Mouse (Mus musculus) myocyte (in vitro differentiated cells): ENCODE measurements around the gene Nrm. TPM values are rescaled to one million over a fixed set of nuclear protein-coding genes. Genes with fewer than 3 reads are reported as not detected.

Experiments
- H3K27me3 ChIP-seq: one replicate; pipeline ENCODE4 v1.6.1; 2011; ENCODE audit not compliant: control insufficient read depth, insufficient read depth, insufficient read length
- H3K36me3 ChIP-seq: one replicate; pipeline ENCODE4 v1.6.1; 2011; ENCODE audit not compliant: control insufficient read depth, insufficient read depth
- H3K4me2 ChIP-seq: one replicate; pipeline ENCODE4 v1.6.1; 2011; ENCODE audit warnings: low read depth, control low read depth
- H3K4me3 ChIP-seq: one replicate; pipeline ENCODE4 v1.5.1; 2011; ENCODE audit warnings: mild to moderate bottlenecking, control low read depth, moderate library complexity
- H3K79me2 ChIP-seq: one replicate; pipeline ENCODE4 v1.6.1; 2011; ENCODE audit not compliant: control insufficient read depth, insufficient read depth
- H3ac ChIP-seq: one replicate; pipeline ENCODE4 v1.6.1; 2011; ENCODE audit not compliant: control insufficient read depth, insufficient read length
- CEBPB ChIP-seq: IDR thresholded peaks from 2 replicates; pipeline ENCODE4 v1.6.1; 2011; ENCODE audit warnings: mild to moderate bottlenecking, moderate library complexity; ENCODE audit not compliant: poor library complexity, insufficient read depth, severe bottlenecking
- E2F4 ChIP-seq: IDR thresholded peaks from one replicate; pipeline ENCODE4 v1.6.1; 2011; ENCODE audit warnings: mild to moderate bottlenecking, control low read depth, moderate library complexity; ENCODE audit not compliant: insufficient read depth
- MAX ChIP-seq: IDR thresholded peaks from one replicate; pipeline ENCODE4 v1.6.1; 2011; ENCODE audit warnings: low read depth, mild to moderate bottlenecking, control low read depth
- MYOD1 ChIP-seq, 3 experiments: IDR thresholded peaks; one replicate each; pipeline ENCODE4 v1.6.1; 2011; ENCODE audit warnings: control low read depth in 2 of 3, low read depth in 2 of 3, mild to moderate bottlenecking in 2 of 3, moderate library complexity in 1 of 3; ENCODE audit not compliant: insufficient read length in 2 of 3, control insufficient read depth in 1 of 3
- MYOG ChIP-seq, 3 experiments: IDR thresholded peaks; one replicate each; pipeline ENCODE4 v1.6.1; 2011; ENCODE audit warnings: control low read depth in 2 of 3, low read depth in 2 of 3, mild to moderate bottlenecking in 2 of 3; ENCODE audit not compliant: insufficient read length in 2 of 3, control insufficient read depth in 1 of 3, insufficient read depth in 1 of 3
- POLR2A ChIP-seq: IDR thresholded peaks from one replicate; pipeline ENCODE4 v1.6.1; 2011; ENCODE audit warnings: low read depth, mild to moderate bottlenecking, control low read depth, moderate library complexity; ENCODE audit not compliant: insufficient read length
- POLR2AphosphoS2 ChIP-seq: IDR thresholded peaks from one replicate; pipeline ENCODE4 v1.6.1; 2011; ENCODE audit warnings: low read depth, control low read depth; ENCODE audit not compliant: insufficient read length
- REST ChIP-seq: IDR thresholded peaks from one replicate; pipeline ENCODE4 v1.6.1; 2011; ENCODE audit warnings: mild to moderate bottlenecking, control low read depth, moderate library complexity; ENCODE audit not compliant: insufficient read depth, insufficient read length
- SRF ChIP-seq: IDR thresholded peaks from one replicate; pipeline ENCODE4 v1.6.1; 2011; ENCODE audit warnings: low read depth; ENCODE audit not compliant: control insufficient read depth, insufficient read length
- TCF12 ChIP-seq: IDR thresholded peaks from one replicate; pipeline ENCODE4 v1.6.1; 2011; ENCODE audit warnings: mild to moderate bottlenecking, control low read depth; ENCODE audit not compliant: poor library complexity, insufficient read depth, severe bottlenecking
- TCF3 ChIP-seq: IDR thresholded peaks from one replicate; pipeline ENCODE4 v1.6.1; 2011; ENCODE audit warnings: low read depth, control low read depth; ENCODE audit not compliant: insufficient read length
- USF1 ChIP-seq: IDR thresholded peaks from one replicate; pipeline ENCODE4 v1.6.1; 2011; ENCODE audit warnings: low read depth, mild to moderate bottlenecking, control low read depth, moderate library complexity
- polyA plus RNA-seq: library from polyadenylated mRNA; unstranded; fragments of >200 nt; fragmentation: generic; extraction: Trizol; gene quantifications from one replicate; pipeline ENCODE4 v1.2.1, GENCODE M21; 2012; ENCODE audit warnings: missing spikeins

The Nrm gene
- polyA plus RNA-seq, 1 experiment, result 18.5 TPM

- H3K4me3 ChIP-seq, result peak overlapping the region; percentile 90
- peaks cover 57% of the 10 kb centered on the region for H3K79me2 ChIP-seq
- no peaks in the 10 kb centered on the region for H3K27me3 ChIP-seq
- H3K36me3 ChIP-seq, result no peaks in the 10 kb centered on the region
- TF ChIP-seq POLR2AphosphoS2, result peak; percentile 15
- no peak for TF ChIP-seq MAX
- H3ac ChIP-seq, result peak overlapping the region; percentile 64
- peak overlapping the region; percentile 99 for H3K4me2 ChIP-seq
These were observed 6.1 kb downstream of the Nrm start for GRCm38 (mm10) chr17:35866911-35867890.

- Histone ChIP-seq H3K4me2 (peak overlapping the region; percentile 99), H3ac (peak overlapping the region; percentile 64), H3K36me3 (peaks cover 7% of the 10 kb centered on the region), H3K79me2 (peaks cover 68% of the 10 kb centered on the region), H3K27me3 (no peaks in the 10 kb centered on the region), H3K4me3 (peak overlapping the region; percentile 90)
- TF ChIP-seq POLR2AphosphoS2 (peak; percentile 22), TCF3 (no peak), MYOG (IDR thresholded peaks at IDR 0.05; ENCODE audit: control insufficient read depth in 1 of 3, insufficient read depth in 1 of 3, insufficient read length in 2 of 3, low read depth in 2 of 3) (no peak)
These were observed 7.2 kb downstream of the Nrm start for GRCm38 (mm10) chr17:35868165-35868820.

- no peak for TF ChIP-seq CEBPB
- TF ChIP-seq MYOD1 (IDR thresholded peaks at IDR 0.05; ENCODE audit: control insufficient read depth in 1 of 3, insufficient read length in 2 of 3, low read depth in 2 of 3), result no peak
- TF ChIP-seq POLR2AphosphoS2, result no peak
- no peak for TF ChIP-seq POLR2A
- TF ChIP-seq MAX, result no peak
- no peak for TF ChIP-seq USF1
- no peak for TF ChIP-seq REST
- TF ChIP-seq SRF, result no peak
- TF ChIP-seq TCF12, result no peak
- TF ChIP-seq TCF3, result no peak
- TF ChIP-seq E2F4, result no peak
- TF ChIP-seq MYOG (IDR thresholded peaks at IDR 0.05; ENCODE audit: control insufficient read depth in 1 of 3, insufficient read depth in 1 of 3, insufficient read length in 2 of 3, low read depth in 2 of 3), result no peak
- Histone ChIP-seq H3K36me3 (peaks cover 7% of the 10 kb centered on the region), H3K79me2 (peaks cover 74% of the 10 kb centered on the region), H3K4me2 (peak overlapping the region; percentile 99), H3K4me3 (peak overlapping the region; percentile 90), H3ac (peak overlapping the region; percentile 64), H3K27me3 (no peaks in the 10 kb centered on the region)
These were observed 7.8 kb downstream of the Nrm start for GRCm38 (mm10) chr17:35868961-35869345.

- Histone ChIP-seq H3K4me2 (peak overlapping the region; percentile 99), H3ac (peak overlapping the region; percentile 64), H3K36me3 (peaks cover 12% of the 10 kb centered on the region), H3K27me3 (no peaks in the 10 kb centered on the region), H3K79me2 (peaks cover 79% of the 10 kb centered on the region), H3K4me3 (peak overlapping the region; percentile 90)
- TF ChIP-seq POLR2A (no peak), POLR2AphosphoS2 (no peak), USF1 (no peak), MYOG (IDR thresholded peaks at IDR 0.05; ENCODE audit: control insufficient read depth in 1 of 3, insufficient read depth in 1 of 3, insufficient read length in 2 of 3, low read depth in 2 of 3) (no peak), MYOD1 (IDR thresholded peaks at IDR 0.05; ENCODE audit: control insufficient read depth in 1 of 3, insufficient read length in 2 of 3, low read depth in 2 of 3) (no peak), TCF12 (no peak), CEBPB (no peak), SRF (no peak), E2F4 (no peak), MAX (no peak), TCF3 (no peak), REST (no peak)
These were observed 8.4 kb downstream of the Nrm start for GRCm38 (mm10) chr17:35869346-35870067.
